Mouse (Mus musculus): Measurements from ENCODE around the gene Stac2. TPM values are rescaled to one million over a fixed set of nuclear protein-coding genes. Genes with fewer than 3 reads are reported as not detected.

Gene Stac2
- total RNA-seq, 2 experiments from 2014 or later = 0.64 to 0.81 TPM

DNA sequence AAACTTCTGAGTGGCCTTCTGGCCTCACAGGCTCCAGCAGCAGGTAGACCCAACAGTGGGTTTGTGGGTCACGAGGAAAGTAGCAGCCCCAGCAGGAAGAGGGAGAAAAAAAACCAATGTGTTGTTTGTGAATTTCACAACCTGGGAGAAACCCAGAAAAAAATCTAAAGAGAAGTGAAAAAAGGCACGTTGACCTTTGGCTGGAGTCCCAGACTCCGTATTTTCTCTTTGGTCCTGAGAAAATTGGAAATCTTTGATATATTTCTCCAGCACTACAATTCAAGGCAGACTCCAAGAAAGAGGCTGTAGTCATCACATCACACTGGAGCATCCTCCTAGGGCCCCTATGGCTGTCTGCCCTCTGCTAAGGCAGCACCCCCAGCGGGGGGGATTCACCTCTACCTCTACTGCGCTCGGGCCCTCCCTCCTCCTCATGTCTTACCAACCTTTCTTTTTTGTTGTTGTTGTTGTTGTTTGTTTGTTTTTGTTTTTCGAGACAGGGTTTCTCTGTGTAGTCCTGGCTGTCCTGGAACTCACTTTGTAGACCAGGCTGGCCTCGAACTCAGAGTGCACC, 55.8 kb downstream of the Stac2 start:
- DNase-seq = no peak

DNA sequence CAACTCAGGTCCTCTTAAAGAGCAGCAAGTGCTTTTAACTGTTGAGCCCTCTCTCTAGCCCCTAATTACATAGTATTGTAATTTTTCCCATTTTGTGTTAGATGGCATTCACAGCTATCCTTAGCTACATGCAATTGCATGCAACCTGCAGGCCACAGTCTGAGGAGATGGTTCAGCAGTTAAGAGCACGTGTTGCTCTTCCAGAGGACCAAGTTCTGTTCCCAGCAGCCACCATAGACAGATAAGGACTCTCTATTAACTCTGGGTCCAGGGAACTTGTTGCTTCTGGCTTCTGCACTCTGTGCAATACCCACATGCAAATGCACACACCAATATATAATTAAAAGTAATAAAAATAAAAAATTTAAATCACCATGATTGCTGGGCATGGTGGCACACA, 56.6 kb downstream of the Stac2 start:
- no peak for DNase-seq

DNA sequence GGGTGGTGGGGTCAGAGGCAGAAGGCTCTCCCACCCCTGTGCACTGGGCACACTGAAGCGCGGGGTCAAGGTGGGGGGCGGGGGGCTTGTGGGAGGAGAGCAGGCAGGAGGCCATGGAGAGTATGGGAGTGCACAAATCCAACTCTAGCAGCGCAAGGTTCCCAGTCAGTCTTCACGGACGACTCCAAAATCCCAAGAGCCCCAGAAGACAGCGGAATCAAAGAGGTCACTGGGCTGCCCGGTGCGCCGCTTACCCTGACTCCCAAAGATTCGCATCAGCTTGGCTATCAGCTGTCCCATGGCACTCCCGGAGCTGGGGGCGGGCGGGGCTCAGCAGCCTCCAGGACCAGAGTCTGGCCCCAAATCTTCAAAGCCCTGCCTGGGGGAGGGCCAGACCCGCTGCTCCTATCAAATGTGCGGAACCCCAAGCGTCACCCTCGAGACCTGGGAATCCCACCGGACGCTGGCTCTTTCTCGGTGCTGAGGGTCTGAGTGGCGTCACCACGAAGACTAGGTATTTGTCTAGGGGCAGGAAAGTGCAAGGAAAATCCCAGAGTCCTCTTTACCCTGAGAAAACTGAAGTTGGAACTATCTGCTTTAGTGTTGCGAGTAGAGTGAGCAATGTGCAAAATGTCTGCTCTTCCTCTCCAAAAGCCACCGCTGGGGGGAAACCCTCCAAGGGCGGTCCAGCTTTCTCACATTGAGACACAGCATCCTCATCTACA, 57.5 kb downstream of the Stac2 start, which contains the start of gene Arl5c:
TSS of gene Arl5c (minus strand) at position 618 of the 725 bp plus-strand sequence.
- peak; percentile 58 for DNase-seq

DNA sequence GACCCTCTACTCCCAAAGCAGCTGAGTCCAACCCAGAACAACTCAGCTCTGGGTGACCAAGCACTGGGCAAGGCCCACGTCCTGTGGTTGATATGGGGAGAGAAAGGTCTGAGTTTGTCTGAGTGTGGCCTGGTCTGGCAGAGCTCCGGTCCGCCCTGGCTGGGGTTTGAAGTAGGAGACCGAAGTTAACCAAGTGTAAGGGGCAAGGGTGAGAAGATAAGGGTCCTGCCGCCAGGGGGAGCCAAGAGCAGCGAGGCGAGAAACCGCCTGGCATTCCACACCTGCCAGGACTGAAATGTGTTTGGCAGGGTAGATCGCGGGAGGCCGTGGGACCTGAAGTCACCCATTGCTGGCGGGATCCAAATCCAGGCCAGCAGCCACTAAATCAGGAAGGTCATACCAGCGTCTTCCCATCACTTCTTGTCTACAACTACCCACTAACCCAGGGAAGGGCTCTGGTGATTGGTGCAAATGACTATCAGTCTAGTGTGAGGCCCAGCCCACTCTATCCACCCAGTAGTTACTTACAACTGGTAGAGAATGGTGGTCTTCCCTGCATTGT, 58.6 kb downstream of the Stac2 start:
- peak; percentile 87 for DNase-seq

DNA sequence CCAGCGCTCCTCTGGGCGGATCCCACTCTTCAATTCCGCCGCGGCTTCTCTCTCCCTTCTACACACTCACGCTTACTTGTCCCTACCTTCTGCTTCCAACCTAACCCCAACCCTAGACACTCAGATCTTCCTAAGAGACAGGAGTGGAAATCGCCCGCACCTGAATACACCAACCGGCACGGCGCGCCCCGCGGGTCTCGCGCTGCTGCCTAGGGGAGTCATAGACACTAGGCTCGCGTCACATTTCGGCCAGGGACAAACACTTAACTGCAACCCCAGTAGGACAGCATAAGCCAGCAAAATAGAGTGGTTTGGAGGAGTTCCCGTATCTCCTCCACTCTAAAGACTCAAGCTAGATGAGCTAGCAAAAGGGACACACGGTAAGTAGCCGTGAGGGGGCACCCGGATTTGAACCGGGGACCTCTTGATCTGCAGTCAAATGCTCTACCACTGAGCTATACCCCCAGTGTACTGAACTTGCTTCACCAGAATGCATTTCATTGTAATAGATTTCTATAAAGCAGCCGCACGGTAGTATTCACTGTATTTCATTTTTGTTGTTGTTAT, 64.6 kb downstream of the Stac2 start:
- peak; percentile 89 for DNase-seq

DNA sequence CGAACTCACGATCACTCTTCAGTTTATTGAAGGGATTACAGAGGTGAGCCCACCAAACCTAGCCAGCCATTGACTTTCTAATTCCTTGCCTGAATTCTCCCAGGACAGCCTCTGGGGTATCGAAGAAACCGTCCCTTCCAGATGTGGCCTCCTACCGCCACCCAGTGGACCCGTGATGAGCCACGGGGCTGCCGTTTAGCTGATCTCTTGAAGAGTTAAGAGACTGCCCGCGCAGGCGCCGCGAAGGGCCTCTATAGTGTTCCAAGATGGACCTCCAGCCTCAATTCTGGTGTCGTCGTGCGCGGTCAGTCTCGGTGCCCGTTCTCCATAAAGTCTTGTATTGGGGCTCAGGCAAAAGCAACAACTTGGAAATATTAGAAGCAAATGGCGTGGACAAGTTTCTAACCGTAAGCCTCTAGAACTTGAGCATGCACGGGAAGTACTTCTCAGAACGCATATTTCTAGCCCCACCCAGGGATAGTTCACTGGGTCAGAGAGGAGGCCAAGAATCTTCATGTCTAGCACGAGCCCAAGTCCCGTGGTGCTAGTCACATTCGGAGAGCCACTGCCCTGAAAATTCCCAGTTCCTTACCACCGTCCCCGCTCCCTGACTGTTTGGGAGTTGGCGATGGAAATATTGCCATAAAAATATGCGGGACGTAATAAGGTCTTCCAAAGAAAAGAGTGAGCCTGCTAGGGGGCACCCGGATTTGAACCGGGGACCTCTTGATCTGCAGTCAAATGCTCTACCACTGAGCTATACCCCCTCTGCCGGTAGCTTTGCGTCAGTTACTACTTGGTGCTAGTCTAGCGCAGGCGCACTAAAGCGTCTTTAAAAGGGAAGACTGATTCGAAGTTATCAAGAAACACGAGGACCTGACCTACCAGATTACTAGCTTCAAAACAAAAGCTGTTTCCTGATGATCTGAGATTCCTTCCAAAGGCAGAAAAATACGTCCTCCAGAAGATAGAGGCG, 65.4 kb downstream of the Stac2 start:
- DNase-seq = peak; percentile 95

DNA sequence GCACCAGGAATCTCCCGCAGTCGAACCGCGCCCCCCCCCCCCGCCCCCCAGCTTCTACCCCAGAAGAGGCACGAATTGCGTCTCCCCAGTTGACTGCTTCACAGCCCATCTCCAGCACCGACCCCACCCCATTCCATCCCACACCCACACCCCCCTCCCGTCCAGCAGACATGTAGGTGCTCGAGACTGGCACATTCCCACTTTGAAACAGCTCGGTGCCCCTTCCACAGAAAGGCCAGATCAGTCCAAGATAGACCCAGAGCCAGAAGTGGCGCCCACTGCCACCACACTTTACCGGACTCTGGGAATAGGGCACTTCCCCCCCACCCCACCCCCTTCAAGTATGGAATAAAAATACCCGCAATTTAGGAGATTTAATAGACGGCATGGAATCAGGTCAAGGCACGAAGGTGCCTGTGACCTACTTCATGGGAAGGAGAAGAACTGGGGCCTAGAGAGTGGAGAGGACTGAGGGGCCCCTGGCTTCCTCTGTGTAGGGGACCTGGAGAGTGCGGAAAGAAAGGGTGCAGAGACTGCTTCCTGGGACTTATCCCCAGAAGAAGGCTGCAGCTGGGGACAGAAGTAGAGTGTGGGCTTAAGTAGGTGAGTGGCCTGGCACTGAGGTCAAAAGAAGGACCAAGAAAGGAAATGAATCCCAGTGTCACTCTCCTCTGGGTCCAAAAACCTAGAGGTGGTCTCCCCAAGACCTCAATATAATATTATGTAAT, 66.4 kb downstream of the Stac2 start:
- DNase-seq = no peak

Small RNA genes lying within 50 kb of the gene (microRNA-seq; reads per million reads assigned to microRNA genes)
- 0 reads per million in 2 experiments for gene Gm27597

Other genes with a start within 250 kb of the Stac2 start
- under 1 TPM; 0.77 to 0.79 TPM for gene B230217C12Rik, start 212.7 kb downstream of the Stac2 start, total RNA-seq (2021)
- 1 to 10 TPM in 1 of 2 experiments, under 1 TPM in 1; 0.79 to 1.2 TPM for gene Fbxo47, start 169.3 kb downstream of the Stac2 start, total RNA-seq (2021)
- gene Plxdc1, start 67.0 kb downstream of the Stac2 start, total RNA-seq (2021) = 1 to 10 TPM; 3.4 to 4.2 TPM
- 1 to 10 TPM; 1.6 TPM for gene Arl5c, start 57.3 kb downstream of the Stac2 start, total RNA-seq (2021)
- gene Cacnb1, start 30.4 kb downstream of the Stac2 start, total RNA-seq (2021) = 1 to 10 TPM; 7.4 to 7.5 TPM
- 100 to 1,000 TPM; 795 to 849 TPM for gene Rpl19, start 26.8 kb downstream of the Stac2 start, total RNA-seq (2021)
- 10 to 100 TPM; 16.2 to 17.5 TPM for gene Fbxl20, start 96.9 kb upstream of the Stac2 start, total RNA-seq (2021)
- gene Med1, start 139.8 kb upstream of the Stac2 start, total RNA-seq (2021) = 10 to 100 TPM; 48.5 to 52.6 TPM
- 10 to 100 TPM; 31.3 to 32.7 TPM for gene Cdk12, start 149.6 kb upstream of the Stac2 start, total RNA-seq (2021)

Data from heart, postnatal 4 days (tissue).